In the genomic region with DNA sequence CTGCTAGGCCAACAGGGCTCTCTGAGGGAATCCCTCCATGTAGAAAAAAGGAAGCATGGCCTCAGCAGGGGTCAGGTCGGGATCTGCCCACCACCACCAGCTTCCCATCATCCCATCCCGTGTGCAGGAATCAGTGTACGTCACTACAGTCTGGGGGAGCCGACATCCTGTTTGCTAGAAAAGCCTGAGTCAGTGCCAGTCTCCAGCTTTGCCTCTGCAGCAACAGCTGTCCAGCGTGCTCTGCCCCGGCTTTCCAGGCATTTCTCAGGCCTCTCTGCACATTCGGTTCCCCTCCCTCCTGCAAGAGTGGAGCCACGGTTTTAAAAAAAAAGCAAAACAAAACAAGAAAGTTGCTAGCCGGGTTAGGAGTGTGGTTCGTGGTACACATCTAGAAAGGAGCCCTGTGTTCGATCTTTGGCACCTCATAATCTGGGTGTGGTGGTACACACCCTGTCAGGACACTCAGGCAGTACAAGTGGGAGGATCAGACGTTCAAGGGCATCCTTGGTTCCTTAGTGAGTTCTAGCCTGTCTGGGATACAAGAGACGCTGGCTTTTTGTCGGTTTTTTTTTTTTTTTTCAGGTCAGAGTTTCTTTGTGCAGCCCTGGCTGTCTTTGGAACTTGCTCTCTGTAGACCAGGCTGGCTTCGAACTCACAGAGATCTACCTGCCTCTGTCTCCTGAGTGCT, we compare ENCODE assay signal across 9 mouse cellular contexts. TPM values are rescaled to one million over a fixed set of nuclear protein-coding genes. Genes with fewer than 3 reads are reported as not detected.
DNase-seq lines count a peak whose midpoint lies in the region; ATAC-seq and TF ChIP-seq lines count a peak whose summit lies in the region.
"Had no signal": no experiment of that assay in that cellular context is flagged by ENCODE, and none has a peak within 500 bp of the region (broad histone marks: within the 10 kb centered on the region; RNA-seq: fewer than 3 reads in every experiment).

No protein-coding gene starts in this region.

- H3K9me3 ChIP-seq in heart, embryonic 13.5 days = no peaks in the 10 kb centered on the region
- no peaks in the 10 kb centered on the region for H3K9me3 ChIP-seq in limb, embryonic 11.5 days (ENCODE audit: control insufficient read depth, low read length)
- H3K9me3 ChIP-seq in stomach, postnatal 0 days (ENCODE audit: control insufficient read depth, low read length) = no peaks in the 10 kb centered on the region
- H3K9me3 ChIP-seq: hindbrain, embryonic 15.5 days had no signal

- DNase-seq in gastrocnemius, postnatal 10 days = peak; percentile 49
- DNase-seq in gastrocnemius, adult 8-10 months (ENCODE audit: low spot score in 2 of 2) = no peak
- DNase-seq in R1 (ENCODE audit: low read depth, low spot score) = peak; percentile 59
- no peak for DNase-seq in limb, embryonic 11.5 days (ENCODE audit: low spot score)
- peak; percentile 39 for DNase-seq in stomach, postnatal 0 days (ENCODE audit: low spot score)
- DNase-seq in cerebellum, adult 8-10 months = no peak
- no peak for DNase-seq in layer of hippocampus, postnatal 36 days

- TF ChIP-seq CTCF in stomach, postnatal 0 days (IDR thresholded peaks at IDR 0.05; ENCODE audit: low read depth) = no peak

- H3K4me2 ChIP-seq in heart, embryonic 13.5 days = 0 out of 2 replicates have a peak overlapping the region, but pooled peaks have one; percentile 72
- no peak overlapping the region for H3K4me2 ChIP-seq in limb, embryonic 11.5 days (ENCODE audit: low read depth, severe bottlenecking)
- H3K4me2 ChIP-seq in stomach, postnatal 0 days (replicated peaks; ENCODE audit: low read depth) = no peak overlapping the region

- peak overlapping the region; percentile 65 for H3K27ac ChIP-seq in heart, embryonic 13.5 days (replicated peaks)
- H3K27ac ChIP-seq in limb, embryonic 11.5 days (replicated peaks; ENCODE audit: low read depth, low read length) = peak overlapping the region; percentile 96
- H3K27ac ChIP-seq in stomach, postnatal 0 days (replicated peaks) = peak overlapping the region; percentile 87

- H3K4me1 ChIP-seq in heart, embryonic 13.5 days = peaks cover 61% of the 10 kb centered on the region
- peaks cover 40% of the 10 kb centered on the region for H3K4me1 ChIP-seq in limb, embryonic 11.5 days (ENCODE audit: control insufficient read depth, insufficient read depth, low read length)
- peaks cover 9% of the 10 kb centered on the region for H3K4me1 ChIP-seq in stomach, postnatal 0 days (replicated peaks; ENCODE audit: control insufficient read depth, insufficient read depth)

- no peaks in the 10 kb centered on the region for H3K27me3 ChIP-seq in heart, embryonic 13.5 days (replicated peaks)
- H3K27me3 ChIP-seq in limb, embryonic 11.5 days (ENCODE audit: control insufficient read depth, insufficient read depth, low read length) = no peaks in the 10 kb centered on the region
- H3K27me3 ChIP-seq in stomach, postnatal 0 days (ENCODE audit: control insufficient read depth, insufficient read depth, low read length) = no peaks in the 10 kb centered on the region
- H3K27me3 ChIP-seq: hindbrain, embryonic 15.5 days had no signal

- TF ChIP-seq EP300 in stomach, postnatal 0 days (optimal IDR thresholded peaks at IDR 0.05) = no peak

- H3K4me3 ChIP-seq in heart, embryonic 13.5 days = no peak overlapping the region
- no peak overlapping the region for H3K4me3 ChIP-seq in limb, embryonic 11.5 days (ENCODE audit: low read depth, low read length)
- H3K4me3 ChIP-seq in stomach, postnatal 0 days (ENCODE audit: low read depth, low read length) = no peak overlapping the region

- 35% methylated on average over 15 of the region's 15 CpGs for WGBS in heart, embryonic 13.5 days
- 31% methylated on average over 15 of the region's 15 CpGs for WGBS in limb, embryonic 11.5 days
- WGBS in stomach, postnatal 0 days = 33% methylated on average over 15 of the region's 15 CpGs

- no peaks in the 10 kb centered on the region for H3K36me3 ChIP-seq in heart, embryonic 13.5 days
- no peaks in the 10 kb centered on the region for H3K36me3 ChIP-seq in limb, embryonic 11.5 days (ENCODE audit: control insufficient read depth, insufficient read depth, low read length)
- no peaks in the 10 kb centered on the region for H3K36me3 ChIP-seq in stomach, postnatal 0 days (ENCODE audit: control insufficient read depth, insufficient read depth, low read length)
- H3K36me3 ChIP-seq: hindbrain, embryonic 15.5 days had no signal

- ATAC-seq in heart, embryonic 13.5 days (ENCODE audit: extremely low read depth, insufficient number of reproducible peaks, low FRiP score, low TSS enrichment) = no peak
- ATAC-seq in limb, embryonic 11.5 days (ENCODE audit: insufficient number of reproducible peaks, low FRiP score, low TSS enrichment, low read depth) = no peak
- ATAC-seq in stomach, postnatal 0 days (ENCODE audit: low FRiP score, low TSS enrichment) = peak; percentile 21; the same call in 1 of the 2 replicates

- peak overlapping the region; percentile 75 for H3K9ac ChIP-seq in heart, embryonic 13.5 days
- no peak overlapping the region; the same call in 1 of the 2 replicates for H3K9ac ChIP-seq in limb, embryonic 11.5 days (ENCODE audit: low read length)
- H3K9ac ChIP-seq in stomach, postnatal 0 days (ENCODE audit: low read length) = no peak overlapping the region; the same call in 1 of the 2 replicates

RNA-seq across cellular contexts. Expression of gene Ddit4, which starts 32.0 kb away (rescaled TPM):
- total RNA-seq in gastrocnemius, postnatal 10 days (2021) = 10 to 100 TPM; 14.2 to 39.1 TPM
- total RNA-seq in gastrocnemius, adult 8-10 months (2022) = 10 to 100 TPM in 2 of 4 experiments, 1 to 10 TPM in 2; 4.7 to 45.4 (median 9.4) TPM
- polyA plus RNA-seq in heart, embryonic 13.5 days (2015; fragmentation: Nextera tagmentation; extraction: Ambion mirVana) = 19.7 and 24.5 TPM in 2 replicates
- 6.8 and 10.2 TPM in 2 replicates for polyA plus RNA-seq in limb, embryonic 11.5 days (2014; fragmentation: Nextera tagmentation; extraction: Ambion mirVana)
- polyA plus RNA-seq in stomach, postnatal 0 days (2015; fragmentation: Nextera tagmentation; extraction: Ambion mirVana) = 12.4 and 17.3 TPM in 2 replicates
- total RNA-seq in layer of hippocampus, postnatal 36 days (2021) = 10 to 100 TPM; 89.5 to 96.2 TPM

RNA-seq across cellular contexts. Expression of gene Dnajb12, which starts 40.3 kb away (rescaled TPM):
- total RNA-seq in gastrocnemius, postnatal 10 days (2021) = 10 to 100 TPM; 44.0 to 44.9 TPM
- total RNA-seq in gastrocnemius, adult 8-10 months (2022) = 10 to 100 TPM; 77.8 to 89.1 (median 82.1) TPM
- 22.9 and 23.7 TPM in 2 replicates for polyA plus RNA-seq in heart, embryonic 13.5 days (2015; fragmentation: Nextera tagmentation; extraction: Ambion mirVana)
- 22.5 and 23.8 TPM in 2 replicates for polyA plus RNA-seq in limb, embryonic 11.5 days (2014; fragmentation: Nextera tagmentation; extraction: Ambion mirVana)
- 17.4 and 19.0 TPM in 2 replicates for polyA plus RNA-seq in stomach, postnatal 0 days (2015; fragmentation: Nextera tagmentation; extraction: Ambion mirVana)
- 10 to 100 TPM; 48.0 to 48.3 TPM for total RNA-seq in layer of hippocampus, postnatal 36 days (2021)

Comparison
In these comparisons a context has a peak if more than half of its experiments do, and no peak if none do; other contexts are left out.
1. DNase-seq: peak in gastrocnemius, postnatal 10 days (single experiment), R1 (single experiment) and stomach, postnatal 0 days (single experiment); none in gastrocnemius, adult 8-10 months (0 of 2), limb, embryonic 11.5 days (single experiment), cerebellum, adult 8-10 months (single experiment) and layer of hippocampus, postnatal 36 days (0 of 2).
2. Peak in every context shown above with its lines, with median percentiles within 50 percentile points of each other: H3K27ac ChIP-seq.